Mouse (Mus musculus) cerebellum, adult 2 months (tissue): ENCODE measurements around the gene Asb15. TPM values are rescaled to one million over a fixed set of nuclear protein-coding genes. Genes with fewer than 3 reads are reported as not detected.

Source experiments
- DNase-seq, 2 experiments: peaks; one replicate each; pipeline ENCODE4 v3.0.0; 2021
- H3K27ac ChIP-seq: fragments of 200-500 bp; 2 replicates; pipeline ENCODE4 v1.5.1; 2012; ENCODE audit warnings: low read length, control low read depth, inconsistent platforms; ENCODE audit not compliant: insufficient read depth
- H3K27me3 ChIP-seq: fragments of 200-500 bp; 2 replicates; pipeline ENCODE4 v1.6.1; 2012; ENCODE audit warnings: inconsistent platforms, mild to moderate bottlenecking, low read length, moderate library complexity; ENCODE audit not compliant: control insufficient read depth, insufficient read depth
- H3K4me1 ChIP-seq: fragments of 200-500 bp; 2 replicates; pipeline ENCODE4 v1.6.1; 2011; ENCODE audit warnings: low read length; ENCODE audit not compliant: control insufficient read depth, insufficient read depth
- H3K4me3 ChIP-seq: fragments of 200-500 bp; replicated peaks from 2 replicates; pipeline ENCODE3; 2011; ENCODE audit warnings: mild to moderate bottlenecking, low read depth, low read length, control low read depth; ENCODE audit not compliant: insufficient read depth
- CTCF ChIP-seq: fragments of 200-500 bp; IDR thresholded peaks from 2 replicates; pipeline ENCODE4 v1.5.1; 2011; ENCODE audit warnings: low read depth, mild to moderate bottlenecking, control low read depth, low read length, moderate library complexity, borderline replicate concordance; ENCODE audit not compliant: insufficient read depth
- POLR2A ChIP-seq: fragments of 200-500 bp; IDR thresholded peaks from 2 replicates; pipeline ENCODE4 v1.6.1; 2011; ENCODE audit warnings: low read length, control low read depth, borderline replicate concordance; ENCODE audit not compliant: insufficient read depth
- WGBS: fragments of 180-500 bp; shearing (Covaris S2); methylation state at CpG from one replicate; pipeline ENCODE4 v1.1.7; 2018; 5-methylcytosine and 5-hydroxymethylcytosine counted together
- polyA plus RNA-seq: library from polyadenylated mRNA; depleted of rRNA; stranded (reverse); fragments of >200 nt; gene quantifications from 2 replicates; pipeline ENCODE4 v1.2.3, GENCODE M21; 2012

Asb15 gene
- polyA plus RNA-seq, 1 experiment = 0.10 TPM

DNA sequence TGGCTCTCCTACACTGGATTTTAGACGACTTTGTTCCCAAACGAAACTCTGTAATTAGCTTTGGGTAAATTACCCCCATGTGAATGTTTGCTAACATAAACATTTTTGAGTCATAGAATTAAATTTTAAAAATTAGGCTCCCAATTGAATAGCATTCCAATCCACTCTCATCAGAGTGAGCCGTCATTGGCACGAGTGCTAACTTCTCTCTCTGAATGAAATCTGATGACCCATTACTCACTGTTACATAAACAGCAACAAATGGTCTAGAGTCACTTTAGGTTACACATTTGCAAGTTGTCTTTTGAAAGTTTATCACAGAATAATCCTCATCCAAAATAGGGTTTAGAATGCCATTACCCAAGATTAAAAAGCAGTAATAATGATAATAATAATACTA, 81.6 kb downstream of the Asb15 start:
- Histone ChIP-seq H3K27me3 (no peaks in the 10 kb centered on the region), H3K27ac (no peak overlapping the region), H3K4me3 (no peak overlapping the region), H3K4me1 (peaks cover 12% of the 10 kb centered on the region)
- no peak for DNase-seq
- 96% methylated on average over 4 of the region's 4 CpGs for WGBS
- no peak for TF ChIP-seq POLR2A
- TF ChIP-seq CTCF = no peak

DNA sequence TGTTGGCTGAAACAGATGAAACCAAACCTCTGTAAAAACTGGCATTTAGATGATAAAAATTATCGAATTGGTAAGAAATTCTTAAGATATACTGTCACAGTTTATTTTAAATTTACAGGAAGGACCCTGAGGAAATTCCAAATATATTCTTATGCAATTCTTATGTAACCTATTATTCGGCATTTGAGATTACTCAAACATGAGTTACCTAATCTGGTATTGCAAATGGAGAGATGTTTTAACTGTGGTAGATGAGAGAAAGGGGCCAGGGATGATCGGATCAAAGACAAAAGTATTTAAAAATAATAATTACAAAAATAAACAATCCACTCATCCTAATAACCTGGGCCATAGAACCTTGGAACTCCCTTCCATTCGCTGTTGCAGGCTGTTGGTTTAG, 82.4 kb downstream of the Asb15 start:
- TF ChIP-seq CTCF (no peak), POLR2A (no peak)
- no peak overlapping the region for H3K27ac ChIP-seq
- no peak for DNase-seq
- WGBS = 93% methylated on average over 4 of the region's 4 CpGs
- peaks cover 14% of the 10 kb centered on the region for H3K4me1 ChIP-seq
- H3K27me3 ChIP-seq = no peaks in the 10 kb centered on the region
- no peak overlapping the region for H3K4me3 ChIP-seq

- Histone ChIP-seq H3K4me3 (no peak overlapping the region), H3K27ac (no peak overlapping the region), H3K27me3 (no peaks in the 10 kb centered on the region), H3K4me1 (peaks cover 16% of the 10 kb centered on the region)
- TF ChIP-seq POLR2A (no peak), CTCF (no peak)
- WGBS = 44% methylated on average over 7 of the region's 7 CpGs
- DNase-seq = no peak
Observed at GRCm38 (mm10) chr6:24612074-24612755, 84.3 kb downstream of the Asb15 start.

GRCm38 (mm10) chr6:24613346-24613745, 85.4 kb downstream of the Asb15 start:
- 72% methylated on average over 6 of the region's 6 CpGs for WGBS
- TF ChIP-seq POLR2A = no peak
- TF ChIP-seq CTCF = no peak
- no peaks in the 10 kb centered on the region for H3K27me3 ChIP-seq
- H3K4me3 ChIP-seq = no peak overlapping the region
- H3K27ac ChIP-seq = no peak overlapping the region
- H3K4me1 ChIP-seq = peaks cover 15% of the 10 kb centered on the region
- no peak for DNase-seq

GRCm38 (mm10) chr6:24613918-24614317, 86.0 kb downstream of the Asb15 start:
- H3K4me1 ChIP-seq = peaks cover 15% of the 10 kb centered on the region
- WGBS = 6% methylated on average over 4 of the region's 4 CpGs
- TF ChIP-seq CTCF = no peak
- no peak for TF ChIP-seq POLR2A
- H3K4me3 ChIP-seq = no peak overlapping the region
- H3K27me3 ChIP-seq = no peaks in the 10 kb centered on the region
- DNase-seq = peak in 1 of 2 experiments; percentile 59
- no peak overlapping the region for H3K27ac ChIP-seq

DNA sequence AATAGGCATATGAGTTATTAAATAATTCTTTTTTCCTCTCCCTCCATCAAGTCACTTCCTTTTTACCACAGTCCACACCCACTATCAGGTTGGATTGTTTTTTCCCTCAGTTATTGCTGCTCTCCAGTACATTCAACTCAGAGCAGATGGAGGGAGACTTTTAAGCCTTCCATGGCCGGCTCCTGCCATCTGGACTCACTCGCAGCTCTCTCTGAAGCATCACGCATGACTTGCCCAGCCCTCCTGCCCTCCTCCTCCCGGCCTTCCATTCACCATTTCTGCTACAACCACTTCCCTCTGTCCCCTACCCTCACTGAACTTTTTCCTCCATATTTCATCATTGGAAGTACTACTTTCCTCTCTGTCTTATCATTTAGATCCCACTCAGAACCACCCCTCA, 88.8 kb downstream of the Asb15 start:
- DNase-seq = peak; percentile 69 to 83
- Histone ChIP-seq H3K27me3 (no peaks in the 10 kb centered on the region), H3K4me1 (peaks cover 15% of the 10 kb centered on the region), H3K4me3 (no peak overlapping the region), H3K27ac (peak overlapping the region; percentile 63; the same call in 1 of the 2 replicates)
- 11% methylated on average over 4 of the region's 4 CpGs for WGBS
- TF ChIP-seq CTCF = no peak; the same call in 1 of the 2 replicates
- no peak for TF ChIP-seq POLR2A

DNA sequence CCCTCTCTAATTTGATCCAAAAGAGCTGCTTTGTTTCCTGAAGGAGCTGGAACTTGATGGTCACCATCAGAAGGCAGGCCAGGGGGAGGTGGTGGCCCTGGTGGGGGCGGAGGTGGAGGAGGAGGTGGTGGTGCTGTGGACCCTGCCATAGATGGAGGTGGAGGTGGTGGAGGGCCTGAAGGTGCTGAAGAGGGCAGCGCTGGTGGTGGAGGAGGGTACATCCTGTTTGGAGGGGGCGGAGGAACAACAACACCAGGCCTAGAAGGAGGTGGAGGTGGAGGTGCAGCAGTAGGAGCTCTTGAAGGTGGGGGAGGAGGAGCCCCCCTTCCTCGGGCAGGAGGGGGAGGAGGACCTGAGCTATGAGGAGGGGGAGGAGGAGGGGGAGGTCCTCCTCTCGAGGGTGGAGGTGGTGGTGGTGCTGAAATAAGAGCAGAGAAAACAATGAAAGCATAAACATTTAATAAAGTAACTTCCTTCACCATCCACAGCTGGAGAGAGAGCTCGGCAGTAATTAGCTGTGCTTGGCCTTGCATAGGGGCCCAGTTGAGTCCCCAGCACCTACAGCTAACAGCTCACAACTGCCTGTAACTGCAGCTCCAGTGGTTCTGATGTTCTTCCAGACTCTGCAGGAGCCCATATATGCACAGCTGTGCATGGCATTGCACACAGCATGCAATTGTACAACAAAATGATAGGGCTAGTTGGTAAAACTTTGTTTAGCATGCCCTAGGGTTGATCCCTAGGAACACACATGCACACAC, 91.5 kb downstream of the Asb15 start:
- no peak for DNase-seq
- H3K4me1 ChIP-seq = peaks cover 10% of the 10 kb centered on the region
- TF ChIP-seq POLR2A (no peak), CTCF (no peak)
- no peak overlapping the region for H3K27ac ChIP-seq
- no peaks in the 10 kb centered on the region for H3K27me3 ChIP-seq
- WGBS = 70% methylated on average over 6 of the region's 6 CpGs
- no peak overlapping the region for H3K4me3 ChIP-seq

GRCm38 (mm10) chr6:24620936-24621335, 93.0 kb downstream of the Asb15 start:
- TF ChIP-seq POLR2A = no peak
- no peak for TF ChIP-seq CTCF
- 61% methylated on average over 2 of the region's 2 CpGs for WGBS

More at GRCm38 (mm10) chr6:24620936-24621335, 93.0 kb downstream of the Asb15 start:
- Histone ChIP-seq H3K27me3 (no peaks in the 10 kb centered on the region), H3K27ac (no peak overlapping the region), H3K4me1 (peaks cover 6% of the 10 kb centered on the region; the same call in 1 of the 2 replicates), H3K4me3 (no peak overlapping the region)
- DNase-seq = no peak
